Mouse (Mus musculus) urinary bladder, adult 2 months (tissue): ENCODE results near the gene Gabbr1. TPM values are rescaled to one million over a fixed set of nuclear protein-coding genes. Genes with fewer than 3 reads are reported as not detected.
"Not testable (repeated sequence)": the region's sequence is repeated elsewhere in the genome, so short reads cannot be mapped to it uniquely, and the experiment has no call there.

Source experiments
- DNase-seq: peaks from one replicate; pipeline ENCODE4 v3.0.0; 2022; ENCODE audit warnings: low spot score
- polyA plus RNA-seq: library from polyadenylated mRNA; depleted of rRNA; stranded (reverse); fragments of >200 nt; gene quantifications from 2 replicates; pipeline ENCODE4 v1.2.3, GENCODE M21; 2012; rRNA removed

Gabbr1 gene
- polyA plus RNA-seq = 72.1 and 81.4 TPM in 2 replicates

DNA sequence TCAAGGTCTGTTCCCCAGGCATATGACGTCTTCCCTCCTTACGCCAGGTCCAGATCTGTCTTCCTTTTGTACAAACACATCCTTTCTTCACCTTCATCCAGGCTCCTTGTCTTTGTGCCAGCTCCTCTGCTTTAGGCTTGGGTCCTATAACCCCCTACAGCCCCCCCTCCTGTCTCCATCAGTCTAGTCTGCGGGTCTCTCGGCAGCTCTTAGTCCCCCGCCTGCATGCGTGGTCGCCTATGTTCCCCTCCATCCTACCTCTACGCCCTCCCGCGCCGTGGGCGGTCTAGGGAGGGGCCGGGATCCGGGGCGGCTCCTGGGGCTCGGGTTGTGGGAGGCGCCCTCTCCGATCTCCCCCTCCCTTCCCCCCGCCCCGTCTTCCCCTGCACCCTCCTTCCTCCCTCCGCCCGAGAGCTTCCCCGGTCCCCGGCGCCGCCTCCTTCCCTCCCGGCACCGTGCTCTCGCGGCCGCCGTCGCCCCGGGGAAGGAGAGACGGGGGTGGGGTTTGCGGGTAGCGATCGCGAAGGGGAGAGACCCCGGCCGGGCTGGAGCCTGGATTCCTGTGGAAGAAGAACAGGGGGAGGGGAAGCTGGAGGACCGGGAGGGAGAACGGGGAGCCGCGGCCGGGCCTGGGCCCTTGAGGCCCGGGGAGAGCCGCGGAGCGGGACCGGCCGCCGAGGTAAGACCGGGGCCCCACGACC lies at the start of gene Gabbr1:
TSS of gene Gabbr1 (plus strand) at position 356 of the 701 bp plus-strand sequence.
- DNase-seq = no peak

DNA sequence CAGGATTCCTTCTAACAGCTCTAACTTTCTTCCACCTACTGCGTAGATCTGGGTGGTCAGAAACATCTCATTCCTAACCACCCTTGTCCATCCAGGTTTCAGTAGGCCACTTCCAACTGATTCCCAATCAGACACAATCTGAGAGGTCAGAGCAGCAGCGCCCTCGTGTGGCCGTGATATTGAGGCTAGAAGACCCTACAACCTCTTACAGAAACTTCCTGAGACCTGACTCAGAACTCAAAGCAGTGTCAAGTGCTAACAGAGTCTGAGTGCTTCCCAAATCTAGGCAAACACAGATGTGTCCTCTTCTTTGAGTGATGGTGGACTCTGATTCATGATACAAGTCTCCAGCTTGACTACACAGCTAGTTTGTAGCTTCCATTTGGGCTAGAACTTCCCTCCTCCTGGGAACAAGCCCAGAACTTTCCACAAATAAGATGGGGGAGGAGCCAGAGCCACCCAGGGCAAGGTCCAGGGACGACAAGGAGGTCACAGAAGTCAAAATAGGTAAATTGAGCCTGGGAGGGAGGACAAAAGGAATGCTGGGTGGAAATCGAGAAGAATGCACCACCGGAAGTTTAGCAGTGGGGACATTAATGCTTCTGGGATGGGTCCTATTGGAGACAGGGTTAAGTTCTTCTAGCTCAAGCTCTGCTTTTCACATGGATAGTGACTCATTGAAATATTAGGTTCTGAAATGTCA lies 48.6 kb upstream of the Gabbr1 start:
- peak; percentile 61 for DNase-seq

DNA sequence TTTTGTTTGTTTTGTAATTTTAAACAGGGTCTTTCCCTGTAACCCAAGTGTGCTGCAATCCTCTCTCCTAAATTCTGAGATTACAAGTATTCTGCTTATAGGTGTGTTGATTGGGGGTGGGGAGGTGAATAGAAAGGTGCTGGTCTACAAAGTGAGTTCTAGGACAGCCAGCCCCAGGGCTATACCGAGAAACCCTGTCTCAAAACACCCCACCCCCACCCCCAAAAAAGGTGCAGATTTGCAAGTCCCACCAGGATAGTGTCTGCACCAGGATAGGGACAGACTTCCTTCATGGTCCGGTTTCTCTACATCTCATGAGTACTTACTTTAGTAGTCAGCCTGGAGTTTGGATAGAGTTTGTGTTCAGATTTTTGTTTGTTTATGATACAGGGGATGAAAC lies 47.3 kb upstream of the Gabbr1 start:
- DNase-seq = no peak

DNA sequence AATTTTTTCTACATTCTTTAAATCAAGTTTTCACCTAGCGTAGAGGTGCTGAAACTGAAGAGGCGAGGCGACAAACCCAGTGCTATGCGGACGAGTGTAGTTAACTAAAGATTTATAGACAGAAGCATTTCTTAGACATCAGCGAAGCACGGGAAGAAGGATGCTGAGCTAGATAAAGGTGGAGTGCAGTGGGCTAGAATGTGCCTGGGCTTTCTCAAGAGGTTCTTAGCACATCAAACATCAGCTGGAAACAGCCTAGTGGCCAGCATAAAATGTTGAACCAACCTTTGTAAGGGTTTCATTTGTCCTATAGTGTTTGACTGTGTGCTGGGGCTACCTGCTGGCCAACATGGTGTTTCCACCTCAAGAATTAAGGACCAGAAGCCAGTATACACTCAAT lies 44.9 kb upstream of the Gabbr1 start, which contains the start of gene Zfp57:
TSS of gene Zfp57 (plus strand) at position 301 of the 400 bp plus-strand sequence.
- no peak for DNase-seq

DNA sequence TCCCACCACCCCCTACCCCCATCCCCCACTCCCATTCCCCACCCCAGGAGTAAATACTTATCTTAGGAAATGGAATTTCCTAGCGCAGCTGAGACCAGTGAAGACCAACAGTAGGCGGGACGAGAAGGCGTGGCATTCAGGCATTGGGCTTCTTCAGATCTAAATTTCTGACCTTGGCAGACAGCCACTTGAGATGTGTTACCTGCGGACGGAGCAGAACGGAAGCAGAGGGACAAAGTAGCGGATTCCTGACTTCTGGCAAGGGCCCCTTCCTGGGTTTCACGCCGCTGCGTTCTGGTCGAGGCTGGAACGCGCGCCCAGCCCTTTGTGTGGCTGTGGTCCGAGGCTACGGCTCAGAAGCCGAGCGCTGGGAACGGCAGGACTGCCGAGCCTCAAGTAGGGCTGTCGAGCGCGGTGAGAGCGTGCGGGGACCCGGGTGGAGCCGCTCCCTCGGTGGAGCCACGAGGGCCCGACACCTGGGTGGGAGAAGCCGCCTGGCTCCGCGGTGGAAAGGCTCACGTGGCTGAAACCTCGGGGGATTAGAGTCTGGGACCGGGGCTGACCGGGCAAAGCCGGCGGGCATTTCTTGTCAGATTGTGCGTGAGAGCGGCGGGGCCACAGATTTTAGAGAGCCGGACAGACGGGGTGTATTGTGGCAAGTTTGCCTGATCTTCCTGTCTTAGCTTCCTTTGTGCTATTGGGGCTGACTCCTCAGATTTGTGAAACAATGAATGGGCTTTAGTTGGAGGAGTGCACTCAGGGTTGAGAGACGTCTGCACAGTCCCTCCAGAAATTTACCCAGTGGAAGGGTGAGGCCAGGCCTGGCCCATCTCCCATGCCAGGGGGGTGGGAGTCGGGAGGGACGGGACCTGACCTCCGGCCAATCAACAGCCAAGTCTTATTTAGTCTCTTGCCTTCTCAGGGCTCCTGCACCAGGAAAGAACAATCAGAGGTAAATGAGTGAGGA lies 43.1 kb upstream of the Gabbr1 start:
- DNase-seq = peak; percentile 39

DNA sequence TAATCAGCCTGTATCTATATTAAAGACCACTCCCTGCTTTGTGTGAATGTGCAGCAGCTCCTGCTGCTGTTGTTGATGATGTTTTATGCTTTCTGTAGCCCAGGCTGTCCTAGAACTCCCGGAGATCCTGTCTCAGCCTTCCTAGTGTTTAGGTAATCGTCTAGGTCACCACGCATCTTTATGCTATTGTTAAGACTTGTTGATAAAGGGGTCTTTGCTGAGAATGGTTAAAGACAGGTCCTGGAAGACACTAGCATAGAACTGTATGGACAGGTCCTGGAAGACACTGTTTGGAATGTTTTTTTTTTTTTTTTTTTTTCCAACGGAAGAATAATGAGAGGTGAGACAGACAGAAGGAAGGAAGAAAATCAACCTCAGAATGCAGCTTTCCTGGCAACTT lies 42.4 kb upstream of the Gabbr1 start:
- no peak for DNase-seq

DNA sequence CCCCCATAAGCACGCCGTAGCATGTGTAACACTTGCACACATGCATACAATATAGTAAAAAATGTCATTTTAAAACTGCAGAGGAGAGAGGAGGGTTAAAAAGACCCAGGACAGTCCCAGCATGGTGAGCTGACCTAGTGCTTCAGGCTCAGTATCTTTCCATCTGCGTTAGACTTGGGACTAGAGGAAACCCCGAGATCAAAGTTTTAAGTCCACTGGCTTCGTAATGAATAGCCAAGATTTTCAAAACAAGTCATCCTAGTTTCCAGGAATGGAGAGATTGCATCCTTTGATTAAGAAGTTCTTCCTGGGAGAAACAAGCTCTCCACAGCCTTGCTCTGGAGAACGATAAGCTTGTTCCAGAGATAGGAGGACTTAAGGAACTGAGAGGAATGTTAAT lies 37.6 kb upstream of the Gabbr1 start:
- no peak for DNase-seq

DNA sequence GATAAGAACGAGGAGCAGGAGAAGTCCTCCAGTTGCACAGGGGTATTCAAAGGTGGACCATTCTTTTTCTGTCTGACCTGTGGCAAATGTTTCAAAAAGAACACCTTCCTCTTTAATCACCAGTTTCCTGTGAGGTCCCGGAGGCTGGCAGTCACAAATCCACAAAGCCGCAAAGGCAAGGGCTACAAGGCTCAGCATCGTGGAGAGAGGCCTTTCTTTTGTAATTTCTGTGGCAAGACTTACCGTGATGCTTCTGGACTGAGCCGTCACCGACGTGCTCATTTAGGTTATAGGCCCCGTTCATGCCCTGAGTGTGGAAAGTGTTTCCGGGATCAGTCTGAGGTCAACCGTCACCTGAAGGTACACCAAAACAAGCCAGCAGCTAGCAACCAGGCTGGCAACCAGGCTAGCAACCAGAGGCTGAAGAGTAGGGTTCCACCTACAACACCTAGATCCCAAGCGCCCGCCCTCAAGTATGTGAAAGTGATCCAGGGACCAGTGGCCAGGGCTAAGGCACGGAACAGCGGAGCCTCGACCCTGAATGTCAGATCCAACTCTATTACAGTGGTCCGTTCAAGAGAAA lies 36.2 kb upstream of the Gabbr1 start:
- no peak for DNase-seq

DNA sequence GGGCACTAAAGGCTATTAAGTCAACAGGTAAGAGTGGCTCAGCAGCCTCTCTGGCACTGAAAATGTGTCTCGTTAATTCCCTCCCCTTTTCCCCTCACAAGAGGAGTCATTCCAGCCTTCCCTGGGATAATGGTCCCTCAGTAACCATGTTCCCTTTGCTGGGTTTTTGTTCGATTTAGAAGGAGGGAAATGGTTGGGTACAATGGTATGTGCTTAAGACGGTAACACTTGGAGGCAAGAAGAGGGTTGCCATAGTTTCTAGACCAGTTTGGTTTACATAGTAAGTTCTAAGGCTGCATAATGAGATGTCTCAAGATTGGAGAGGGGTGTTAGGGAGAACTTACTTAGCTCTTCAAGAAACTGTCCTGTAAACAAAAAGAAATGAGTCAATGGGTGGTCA lies 34.0 kb upstream of the Gabbr1 start:
- no peak for DNase-seq

DNA sequence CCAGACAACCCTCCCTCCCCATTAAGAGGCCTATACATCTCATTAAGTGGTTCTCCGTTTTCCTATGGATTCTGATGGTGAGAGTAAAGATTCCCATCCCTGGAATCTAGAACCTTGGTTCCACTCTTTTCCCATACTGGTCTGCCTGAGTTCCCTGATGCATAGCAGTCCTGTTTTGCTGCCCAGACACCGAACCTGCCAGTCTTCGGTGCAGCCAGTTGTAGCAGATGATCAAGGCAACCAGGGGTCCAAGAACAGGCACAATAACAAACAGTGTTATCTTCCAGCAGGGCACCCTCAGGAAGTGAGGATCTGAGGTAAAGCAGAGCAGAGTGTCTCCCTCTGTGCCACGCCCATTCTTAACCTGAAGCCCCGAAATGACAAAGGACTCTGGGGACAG lies 33.6 kb upstream of the Gabbr1 start:
- no peak for DNase-seq

DNA sequence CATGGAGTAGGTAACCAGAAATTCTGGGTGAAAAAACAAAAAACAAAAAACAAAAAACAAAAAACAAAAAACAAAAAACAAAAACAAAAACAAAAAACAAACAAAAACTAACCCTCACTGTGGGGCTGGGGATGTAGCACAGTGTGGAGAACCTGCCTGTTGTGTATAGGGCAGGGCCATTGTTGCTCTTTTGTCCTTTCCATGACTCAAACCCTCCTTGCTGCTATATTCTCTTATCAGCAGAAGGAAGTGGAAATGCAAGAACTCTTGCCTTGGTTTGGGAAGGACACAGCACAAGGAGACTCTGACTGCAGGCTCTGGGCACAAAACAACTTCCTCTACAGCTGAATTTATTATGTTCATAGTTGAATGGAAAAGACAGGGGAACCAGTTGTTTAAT lies 29.4 kb upstream of the Gabbr1 start:
- no peak for DNase-seq

DNA sequence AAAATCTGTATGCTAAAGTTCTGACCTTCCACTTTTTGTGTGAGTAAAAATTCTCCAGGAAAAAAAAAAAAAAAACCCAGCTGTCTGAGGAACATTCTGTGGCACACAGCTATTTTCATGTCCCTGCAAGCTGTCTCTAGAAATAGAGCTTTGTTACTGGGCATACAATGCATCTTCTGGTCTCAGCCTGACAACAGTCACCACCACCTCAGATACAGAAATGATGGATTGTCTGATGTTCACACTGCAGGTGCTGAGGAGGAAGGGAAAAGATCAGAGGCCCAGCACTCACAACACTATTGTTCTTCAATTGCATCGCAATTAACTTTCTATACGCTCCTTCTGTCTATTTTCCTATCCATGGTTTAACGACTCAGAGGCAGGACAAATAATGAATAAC lies 27.4 kb upstream of the Gabbr1 start:
- DNase-seq = no peak

DNA sequence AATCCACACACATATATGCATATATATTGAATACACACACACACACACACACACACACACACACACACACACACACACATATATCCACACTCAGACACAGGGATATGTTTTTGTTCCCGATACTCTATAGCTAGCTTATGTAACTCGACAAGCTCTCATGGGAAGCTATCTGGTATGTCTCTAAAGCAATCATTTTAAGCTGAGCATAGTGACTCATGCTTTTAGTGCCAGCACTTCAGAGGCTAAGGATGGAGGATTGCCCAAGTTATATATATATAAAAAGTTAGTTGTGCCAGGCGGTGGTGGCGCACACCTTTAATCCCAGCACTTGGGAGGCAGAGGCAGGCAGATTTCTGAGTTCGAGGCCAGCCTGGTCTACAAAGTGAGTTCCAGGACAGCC lies 26.5 kb upstream of the Gabbr1 start:
- not testable (repeated sequence) for DNase-seq

DNA sequence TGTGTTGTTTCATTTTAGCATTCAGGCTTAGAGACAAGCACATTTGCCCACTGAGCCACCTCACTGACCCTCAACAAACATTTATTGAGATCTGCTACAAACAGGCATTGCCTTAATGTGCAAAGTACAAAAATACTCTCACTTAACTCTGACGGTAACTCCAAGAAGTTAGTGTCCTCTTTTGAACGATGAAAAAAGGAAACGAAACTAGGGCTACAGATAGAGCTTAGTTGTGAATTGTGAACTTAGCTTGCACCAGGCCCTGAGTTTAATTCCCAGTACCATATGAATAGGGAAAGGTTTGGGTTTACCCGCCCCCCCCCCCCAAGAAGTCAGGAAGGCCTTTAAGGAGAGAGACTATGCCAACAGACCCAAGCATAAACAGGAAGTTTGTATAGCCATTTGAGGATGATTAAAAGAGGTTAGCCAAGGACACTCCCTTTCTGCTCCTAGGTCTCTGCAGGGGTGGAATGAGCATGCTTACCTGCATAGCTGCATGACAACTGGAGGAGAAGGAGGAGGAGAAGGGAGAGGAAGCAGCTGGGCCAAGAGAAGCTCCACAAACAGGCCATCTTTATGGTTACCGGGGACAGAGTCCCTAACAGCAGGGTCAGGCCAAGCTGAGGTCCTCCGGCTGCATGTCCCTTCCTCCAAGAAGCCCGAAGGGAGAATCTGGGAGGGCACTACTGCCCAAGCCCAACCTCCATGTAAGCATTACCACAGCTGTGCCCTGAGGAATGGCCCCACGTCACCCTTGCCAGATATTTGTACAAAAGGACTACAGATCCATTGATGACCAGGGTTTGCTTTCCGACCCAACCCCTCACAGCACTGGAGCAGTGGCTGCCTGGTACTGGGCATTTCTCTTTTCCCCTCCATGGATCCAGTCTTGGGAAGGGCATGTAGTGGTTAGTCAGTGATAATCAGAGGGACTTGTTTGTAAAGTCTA lies 22.9 kb upstream of the Gabbr1 start, which contains the start of gene Mog:
TSS of gene Mog (minus strand) at position 771 of the 949 bp plus-strand sequence.
- DNase-seq = no peak

DNA sequence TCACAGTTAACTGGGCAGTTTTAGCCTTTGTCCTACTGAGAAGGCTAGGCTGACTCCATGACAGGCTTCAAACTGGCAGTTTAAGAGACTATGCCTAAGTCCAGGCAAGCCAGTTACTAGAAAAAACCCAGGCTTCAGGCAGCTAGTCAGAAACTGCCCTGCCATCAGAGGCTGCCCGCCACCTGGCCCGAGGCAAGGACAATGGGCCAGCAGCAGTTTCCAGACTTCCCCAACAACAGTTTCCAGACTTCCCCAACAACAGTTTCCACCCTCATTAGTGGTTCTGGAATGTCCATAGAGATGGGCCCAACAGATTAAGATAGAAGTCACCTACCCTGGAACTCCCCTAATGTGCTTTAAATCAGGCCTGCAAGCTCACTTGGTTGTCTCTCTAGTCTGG lies 19.3 kb upstream of the Gabbr1 start:
- DNase-seq = no peak

DNA sequence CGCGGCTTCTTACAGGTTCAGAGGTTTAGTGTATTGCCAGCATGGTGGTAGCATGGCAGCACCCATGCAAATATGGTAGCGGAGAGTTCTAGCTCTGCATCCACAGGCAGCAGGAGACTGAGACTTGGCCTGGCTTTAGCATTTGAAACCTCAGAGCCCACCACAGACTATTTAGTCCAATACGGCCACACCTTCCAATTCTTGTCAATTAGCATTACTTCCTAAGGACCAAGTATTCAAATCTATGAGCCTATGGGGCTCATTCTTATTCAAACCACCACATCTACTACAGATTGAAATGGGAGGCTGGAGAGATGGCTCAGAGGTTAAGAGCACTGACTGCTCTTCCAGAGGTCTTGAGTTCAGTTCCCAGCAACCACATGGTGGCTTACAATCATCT lies 18.3 kb upstream of the Gabbr1 start:
- no peak for DNase-seq

DNA sequence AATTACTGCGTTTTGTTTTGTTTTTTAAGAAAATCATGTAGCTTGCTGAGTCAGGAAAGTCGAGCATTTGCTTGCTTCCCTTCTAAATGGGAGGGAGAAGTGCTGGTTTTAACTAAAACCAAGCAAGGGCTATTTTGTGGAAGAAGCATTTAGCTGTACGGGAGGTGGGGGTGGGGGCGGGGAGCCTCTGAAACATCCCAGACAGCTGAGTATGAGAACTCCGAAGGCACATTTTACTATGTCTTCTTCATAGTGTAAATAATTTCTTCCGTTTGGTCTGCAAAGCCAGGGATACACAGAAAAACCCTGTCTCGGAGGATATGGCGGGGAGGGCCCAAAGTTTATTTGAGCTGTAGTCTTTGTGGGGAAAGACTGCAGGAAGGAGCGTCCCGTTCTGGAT lies 17.6 kb upstream of the Gabbr1 start:
- DNase-seq = no peak

DNA sequence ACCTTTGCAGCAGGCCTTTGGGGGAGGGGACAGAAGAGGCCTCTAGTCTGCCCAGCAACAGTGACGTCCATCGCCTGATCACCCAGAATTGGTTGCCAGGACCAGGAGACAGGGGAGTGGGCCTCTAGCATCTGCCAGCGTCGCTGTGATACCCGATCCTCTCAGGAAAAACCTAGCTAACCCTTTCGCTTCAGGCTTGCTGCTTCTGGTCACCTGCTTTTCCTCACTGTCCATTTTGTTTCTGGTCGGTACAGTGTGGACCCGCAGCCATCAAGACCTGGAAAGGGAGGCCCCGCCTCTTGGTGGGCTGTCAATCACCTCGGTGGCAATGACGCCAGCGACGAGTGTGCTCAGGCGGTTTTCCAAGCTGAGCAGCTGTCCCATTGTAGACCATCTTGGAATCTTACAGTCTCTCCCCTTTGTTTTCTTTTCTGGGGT lies 17.1 kb upstream of the Gabbr1 start:
- peak; percentile 63 for DNase-seq

DNA sequence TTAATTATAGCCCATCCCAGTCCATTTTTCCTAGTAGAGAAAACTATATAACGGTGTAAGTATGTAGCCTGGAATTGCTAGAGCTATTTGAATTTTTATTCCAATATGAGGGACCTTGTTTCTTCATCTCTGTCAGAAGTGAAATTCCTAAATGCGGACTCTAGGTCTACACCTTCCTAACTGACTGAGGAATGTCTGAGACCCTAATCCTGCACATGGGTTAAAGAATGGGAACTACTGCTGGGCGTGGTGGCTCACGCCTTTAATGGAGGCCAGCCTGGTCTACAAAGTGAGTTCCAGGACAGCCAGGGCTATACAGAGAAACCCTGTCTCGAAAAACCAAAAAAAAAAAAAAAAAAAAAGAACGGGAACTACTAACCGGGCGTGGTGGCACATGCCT lies 16.6 kb upstream of the Gabbr1 start:
- DNase-seq = no peak

DNA sequence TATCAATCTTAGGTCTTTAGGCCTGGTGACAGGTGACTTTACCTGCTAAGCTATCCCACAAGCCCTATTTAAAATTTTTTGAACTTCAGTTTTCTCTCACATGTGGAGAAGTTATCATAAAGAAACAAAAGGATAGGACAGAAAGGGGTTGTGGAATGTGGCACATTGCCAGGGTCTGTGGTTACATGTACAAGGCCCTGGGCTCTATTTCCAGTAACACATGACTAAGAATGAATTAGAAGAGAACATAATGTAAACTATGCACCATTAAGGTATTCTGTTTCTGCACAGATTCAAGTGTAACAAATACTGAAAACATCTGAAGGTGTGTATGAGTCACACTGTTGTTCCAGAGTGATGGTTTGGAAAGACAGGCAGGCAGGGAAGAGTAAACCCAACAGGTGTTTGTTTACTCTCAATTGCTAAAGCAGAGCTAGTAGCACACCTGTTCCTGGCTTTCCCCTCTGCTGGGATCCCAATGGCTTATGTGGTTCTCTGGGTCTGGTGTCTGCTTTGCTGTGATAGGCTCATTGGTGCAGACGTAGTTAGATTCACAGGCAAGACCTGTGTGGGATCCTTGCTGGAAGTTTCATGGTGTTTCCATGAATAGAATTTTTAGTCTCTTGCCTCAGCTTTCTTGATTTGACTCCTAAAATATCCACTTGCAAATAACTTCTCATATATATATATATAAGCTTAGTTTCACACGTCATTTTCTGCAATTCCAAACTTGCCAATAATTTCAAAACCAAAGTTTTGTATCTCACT lies 6.5 kb upstream of the Gabbr1 start:
- no peak for DNase-seq
